Mouse (Mus musculus) thymus, postnatal 14 days (tissue): ENCODE data around the gene Cep85l.

Source experiments
- DNase-seq: peaks from one replicate; pipeline ENCODE4 v3.0.0; 2021

Gene Cep85l

DNA sequence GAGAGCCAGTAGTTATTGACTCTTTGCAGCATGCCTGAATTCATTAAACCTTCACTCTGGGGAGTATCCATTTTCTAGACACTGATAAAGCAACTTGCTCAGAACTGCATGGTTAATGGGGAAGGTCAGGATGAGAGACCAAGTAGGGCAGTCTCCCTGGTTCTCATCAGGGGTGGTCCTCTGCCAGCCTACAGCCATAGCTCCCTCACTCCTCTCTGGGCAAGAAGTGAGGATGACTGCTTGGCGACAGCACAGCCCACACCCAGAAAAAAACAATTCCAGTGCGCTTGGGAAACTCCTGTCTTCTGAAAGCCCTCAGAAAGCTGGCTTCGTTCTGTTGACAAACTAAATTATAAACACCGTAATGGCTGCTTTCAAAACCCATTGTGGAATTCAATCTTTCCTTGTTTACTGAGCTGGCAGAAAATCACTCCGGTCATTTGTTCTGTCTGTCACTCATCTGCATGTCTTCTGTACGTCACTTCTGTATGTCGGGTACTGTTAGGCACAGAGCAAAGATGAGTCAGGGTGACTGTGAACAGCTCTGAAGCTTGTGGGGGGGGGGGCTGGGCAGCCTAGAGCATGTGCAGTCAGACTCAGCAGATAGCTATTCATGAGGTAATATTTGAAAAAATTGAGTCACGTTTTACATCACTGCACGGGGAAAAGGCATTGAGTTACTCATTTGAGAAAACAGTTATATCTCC lies 15.3 kb upstream of the Cep85l start:
- no peak for DNase-seq

DNA sequence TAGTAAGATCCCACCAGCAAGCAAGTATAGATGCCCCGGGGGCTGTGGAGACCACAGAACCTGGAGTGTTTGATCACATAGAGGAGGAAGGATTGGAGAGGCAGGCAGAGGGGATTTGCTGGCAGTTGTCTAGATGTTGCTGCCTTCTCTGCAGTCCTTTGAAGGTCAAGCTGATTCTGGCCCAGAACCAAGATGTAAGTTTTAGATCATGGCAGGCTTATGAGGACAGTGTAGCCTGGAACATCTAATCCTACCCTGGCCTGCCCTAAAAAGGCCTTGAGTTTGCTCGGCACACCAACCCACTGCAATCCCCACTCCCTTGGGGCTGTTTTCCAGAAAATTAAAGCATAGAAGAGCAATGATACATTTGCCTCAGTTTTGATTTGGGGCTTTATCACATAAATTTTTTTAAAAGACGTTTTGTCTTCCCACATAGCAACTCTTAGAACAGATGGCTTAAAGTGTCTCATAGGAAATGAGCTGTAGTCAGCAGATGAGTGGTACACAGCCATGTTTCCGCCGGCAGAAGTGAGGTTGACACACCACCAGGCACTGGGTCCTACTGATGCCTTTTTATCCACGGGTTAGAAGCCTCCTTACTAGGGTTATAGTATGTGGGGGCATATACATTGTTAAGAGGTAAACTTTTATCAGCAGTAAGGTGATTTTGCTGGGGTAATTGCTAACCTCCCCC lies 8.6 kb upstream of the Cep85l start:
- no peak for DNase-seq

DNA sequence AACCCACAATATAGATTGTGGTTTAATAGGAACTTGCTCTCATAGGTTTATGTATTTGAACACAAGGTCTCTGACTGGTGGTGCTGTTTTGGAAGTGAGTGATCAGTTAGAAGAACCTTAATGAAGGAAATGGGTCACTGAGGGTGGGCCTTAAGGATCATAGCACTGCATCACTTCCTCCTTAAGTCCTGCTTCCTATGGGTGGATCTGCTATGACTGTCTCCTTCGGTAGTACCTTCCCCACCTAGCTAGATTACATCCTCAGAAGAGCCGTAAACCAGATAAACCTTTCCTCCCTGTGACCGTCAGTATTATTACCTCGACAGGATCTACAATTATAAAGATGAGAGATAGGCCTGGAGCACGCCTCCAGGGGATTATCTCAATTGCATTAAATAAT lies 5.7 kb upstream of the Cep85l start:
- no peak for DNase-seq

DNA sequence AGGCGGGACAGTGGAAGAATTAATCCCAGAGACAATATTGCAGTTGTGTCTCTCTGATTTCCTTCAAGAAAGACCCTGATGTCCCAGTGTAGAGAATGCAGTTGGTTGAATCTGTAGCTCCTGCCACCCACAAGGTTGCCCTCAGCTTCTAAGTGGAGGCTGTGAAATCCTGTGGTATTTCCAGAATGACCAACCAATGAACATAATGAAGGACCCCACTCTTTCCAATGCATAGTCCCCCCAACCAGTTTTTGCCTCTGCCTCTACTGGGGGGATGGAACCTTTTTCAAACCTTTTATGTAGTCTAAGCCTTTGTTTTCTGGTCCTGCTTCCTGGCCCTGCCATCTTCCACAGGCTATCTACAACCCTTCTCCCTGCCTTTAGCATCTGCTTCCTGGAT lies 5.1 kb upstream of the Cep85l start:
- no peak for DNase-seq

DNA sequence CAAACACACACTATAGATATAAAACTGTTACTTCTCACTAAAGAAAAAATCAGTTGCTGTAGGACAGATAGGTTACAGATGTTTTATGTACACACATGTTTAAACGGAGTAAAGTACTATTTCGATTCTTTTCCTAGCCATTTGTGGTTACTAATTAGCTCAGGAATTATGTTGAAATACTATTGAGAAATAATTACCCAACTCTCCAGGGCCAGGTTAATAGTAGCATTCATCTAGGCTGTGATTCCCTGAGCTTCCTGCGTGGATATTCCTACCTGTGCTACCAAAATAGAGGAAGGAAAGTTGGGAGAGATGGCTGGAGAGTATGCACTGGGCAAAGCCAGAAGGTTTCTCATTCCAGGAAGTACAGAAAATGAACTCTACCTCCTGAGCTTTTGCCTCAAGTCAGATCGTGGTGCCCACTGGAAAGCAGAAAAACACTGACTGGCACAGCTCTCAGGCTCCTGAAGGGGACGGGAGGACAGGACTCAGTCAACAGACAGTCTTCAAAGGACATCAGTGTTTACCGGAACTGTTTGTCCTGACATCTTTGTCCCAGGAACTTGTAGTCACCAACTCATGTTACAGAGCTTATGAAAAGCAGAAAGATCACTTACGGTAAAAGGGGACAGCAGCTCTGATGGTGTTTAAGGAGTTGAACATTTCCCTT lies 3.1 kb upstream of the Cep85l start:
- DNase-seq: no peak

DNA sequence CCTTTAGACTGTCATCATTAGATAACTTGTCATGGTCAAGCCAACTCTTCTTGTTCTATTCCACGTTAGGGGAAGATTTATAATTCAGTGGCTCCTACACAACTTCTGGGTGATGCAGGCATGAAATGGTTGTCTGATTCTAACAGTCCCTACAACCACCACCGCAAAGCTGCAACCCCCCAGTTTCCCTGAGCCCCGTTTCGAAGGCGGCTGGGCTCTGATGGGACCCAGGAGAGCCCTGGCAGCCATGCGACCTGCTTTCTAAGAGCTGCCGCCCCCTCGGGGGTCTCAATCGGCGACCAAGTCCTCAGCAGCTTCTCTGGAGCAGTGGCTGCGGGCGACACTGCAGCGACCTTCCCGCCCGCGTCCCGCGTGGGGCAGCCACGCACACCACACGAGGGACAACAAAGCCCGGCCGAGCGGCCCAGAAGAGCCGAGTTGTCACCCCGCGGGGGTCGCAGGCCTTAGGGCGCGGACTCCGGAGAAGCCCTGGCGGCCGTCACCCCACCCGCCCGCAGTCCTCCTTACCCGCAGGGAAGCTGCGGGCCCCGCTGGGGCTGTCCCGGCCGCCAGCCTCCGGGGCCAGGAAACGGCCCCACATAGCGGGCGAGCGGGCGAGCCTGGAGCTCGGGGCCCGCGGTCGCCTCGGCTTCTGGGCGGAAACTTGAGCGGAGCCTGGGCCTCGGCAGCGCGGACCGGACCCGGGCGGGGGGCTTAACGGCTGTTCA lies 602 bp downstream of the Cep85l start:
- DNase-seq: no peak

DNA sequence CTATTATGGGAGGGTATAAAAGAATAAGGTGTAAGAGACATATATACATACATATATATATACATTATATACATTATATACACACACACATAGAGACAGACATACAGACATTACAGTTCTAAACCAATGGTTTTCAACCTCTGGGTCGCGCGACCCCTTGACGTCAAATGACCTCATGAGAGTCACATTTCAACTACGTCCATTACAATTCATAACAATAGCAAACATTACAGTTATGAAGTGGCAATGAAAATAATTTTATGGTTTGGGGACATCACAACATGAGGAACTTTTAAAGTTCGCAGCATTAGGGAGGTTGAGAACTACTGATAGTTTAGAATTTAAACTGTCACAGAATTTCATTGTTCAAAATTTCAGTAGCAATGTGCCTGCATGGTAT lies 1.5 kb downstream of the Cep85l start:
- DNase-seq: no peak

DNA sequence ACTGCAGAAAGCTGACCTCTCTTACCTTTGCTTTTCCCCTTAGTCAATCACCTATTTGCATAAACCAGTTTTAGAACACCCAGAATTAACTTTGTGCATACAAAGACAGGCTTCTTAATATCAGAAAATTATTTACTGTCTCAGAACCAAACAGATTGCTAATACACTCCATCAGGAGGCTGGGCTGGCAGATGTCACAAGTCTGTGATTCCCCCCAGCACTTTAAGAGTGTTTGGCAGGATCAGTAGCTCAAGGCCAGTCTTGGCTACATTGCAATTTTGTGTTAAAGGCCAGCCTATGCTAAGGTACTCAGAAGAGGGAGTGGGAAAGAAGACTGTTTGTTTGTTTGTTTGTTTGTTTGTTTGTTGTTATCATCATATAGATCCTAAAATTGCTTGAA lies 2.7 kb downstream of the Cep85l start:
- DNase-seq: no peak

DNA sequence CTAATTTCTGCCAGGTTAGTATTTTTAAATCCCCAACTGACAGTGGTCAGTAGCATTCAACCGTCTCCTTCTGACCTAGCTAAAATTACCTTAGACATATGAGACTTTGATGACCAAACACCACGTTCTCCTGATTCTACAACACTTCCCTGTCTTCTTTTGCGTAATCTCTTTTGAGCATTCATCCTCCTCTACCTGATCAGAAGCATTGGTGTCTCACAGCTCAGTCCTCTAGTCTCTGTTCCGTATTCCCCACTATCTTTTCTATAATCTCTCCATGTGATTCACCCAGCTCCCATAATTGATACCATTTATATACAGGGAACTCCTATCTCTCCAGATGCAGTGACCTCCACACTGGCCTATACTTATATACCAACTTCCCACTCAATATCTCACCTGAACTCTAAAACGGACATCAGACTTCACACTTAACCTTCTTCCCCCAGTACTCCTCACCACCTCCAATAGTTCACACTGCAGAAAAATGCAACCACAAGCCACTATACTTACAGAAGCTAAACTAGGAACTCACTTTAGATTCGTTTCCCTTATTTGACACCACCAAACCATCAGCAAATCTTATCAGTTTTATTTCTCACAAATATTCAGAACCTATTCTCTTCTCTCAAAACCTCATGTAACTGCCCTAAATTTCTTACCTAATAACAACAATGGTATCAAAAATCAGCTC lies 5.7 kb downstream of the Cep85l start:
- no peak for DNase-seq

DNA sequence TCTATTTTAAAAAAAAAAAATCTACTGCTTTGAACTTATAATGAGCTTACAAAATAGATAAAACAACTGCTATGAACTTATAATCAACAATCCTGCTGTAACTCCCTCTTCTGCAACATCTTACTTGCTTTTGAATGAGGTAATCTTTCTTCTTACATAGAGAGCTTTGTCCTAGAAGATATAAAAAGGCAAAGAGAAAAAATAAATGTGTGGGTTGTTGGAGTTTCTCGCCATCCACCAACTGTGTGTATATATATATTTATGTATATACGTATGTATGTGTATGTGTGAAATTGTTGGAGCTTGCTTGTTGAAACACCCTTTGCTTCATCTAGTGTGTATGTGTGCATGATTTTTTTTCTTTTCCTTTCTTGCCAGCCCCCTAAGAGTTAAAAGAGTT lies 12.5 kb downstream of the Cep85l start:
- DNase-seq: no peak

DNA sequence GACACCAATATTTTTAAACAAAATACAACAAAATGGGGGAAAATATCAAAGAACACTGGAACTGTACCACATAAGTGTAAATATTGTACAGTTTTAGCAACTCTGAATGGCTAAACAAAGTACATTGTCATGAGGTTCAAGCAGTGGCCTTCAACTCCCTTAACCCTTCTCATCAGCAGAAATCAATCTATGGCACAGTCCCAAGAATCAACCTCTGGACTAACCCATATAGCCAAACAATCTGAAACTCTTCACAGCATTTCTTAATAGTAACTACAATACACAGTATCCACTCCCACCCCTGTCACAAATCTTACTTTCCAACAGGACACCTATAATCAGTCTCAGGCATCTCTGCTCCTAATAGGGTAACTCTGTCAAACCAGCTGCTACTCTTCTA lies 15.4 kb downstream of the Cep85l start:
- no peak for DNase-seq

DNA sequence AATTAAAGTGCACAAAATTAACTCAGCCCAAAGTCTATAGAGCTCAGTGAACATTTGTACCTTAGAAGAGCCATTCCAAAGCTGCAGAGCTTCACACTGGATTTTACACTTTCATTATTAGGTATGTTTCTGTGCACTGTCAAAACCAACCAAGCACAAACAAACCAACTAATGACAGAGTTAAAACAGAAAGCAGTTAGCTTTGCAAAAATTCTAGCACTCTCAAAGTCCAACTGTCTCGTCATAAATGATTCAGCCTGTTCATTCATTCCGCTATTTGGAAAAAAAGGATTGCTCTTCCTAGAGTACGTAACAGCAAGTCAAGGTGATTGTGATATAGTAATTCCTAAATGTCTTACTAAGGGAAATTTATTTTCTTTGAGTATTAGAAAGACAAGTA lies 20.7 kb downstream of the Cep85l start:
- no peak for DNase-seq

DNA sequence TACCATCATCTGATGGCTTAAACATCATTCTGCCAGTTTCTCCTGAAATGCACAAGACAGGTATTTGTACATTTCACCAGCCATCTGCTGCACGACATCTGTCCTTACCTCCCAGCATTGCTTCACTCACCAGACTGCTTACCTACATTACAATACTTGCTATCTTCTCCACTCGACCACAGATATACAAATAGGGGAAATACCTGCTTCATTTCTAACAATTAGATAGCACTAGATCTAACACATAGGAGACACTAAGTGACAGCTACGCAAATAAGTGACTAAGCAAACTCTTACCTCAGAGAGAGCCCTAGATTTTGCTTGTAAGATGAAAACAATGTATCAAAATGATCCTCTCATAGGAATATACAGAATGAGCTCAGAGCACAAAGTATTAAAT lies 26.1 kb downstream of the Cep85l start:
- no peak for DNase-seq

DNA sequence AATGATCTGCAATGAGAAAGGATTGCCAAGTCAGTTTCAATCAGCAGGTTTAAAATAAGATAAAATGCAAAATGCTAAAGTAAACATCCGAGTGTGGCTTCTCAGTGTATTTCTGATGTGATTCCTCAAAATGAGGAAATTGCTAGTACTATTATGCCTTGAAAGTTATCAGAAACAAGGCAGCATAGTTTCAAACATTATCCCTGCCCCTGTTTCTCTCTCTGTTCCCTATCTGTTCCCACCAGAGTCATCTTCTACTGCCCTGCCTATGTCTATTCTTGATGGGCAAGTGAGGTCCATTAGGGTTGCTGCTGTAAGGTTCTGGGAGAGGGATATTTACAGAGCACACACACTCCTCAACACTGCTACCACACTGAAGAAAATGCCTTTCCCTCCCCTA lies 30.5 kb downstream of the Cep85l start:
- no peak for DNase-seq

DNA sequence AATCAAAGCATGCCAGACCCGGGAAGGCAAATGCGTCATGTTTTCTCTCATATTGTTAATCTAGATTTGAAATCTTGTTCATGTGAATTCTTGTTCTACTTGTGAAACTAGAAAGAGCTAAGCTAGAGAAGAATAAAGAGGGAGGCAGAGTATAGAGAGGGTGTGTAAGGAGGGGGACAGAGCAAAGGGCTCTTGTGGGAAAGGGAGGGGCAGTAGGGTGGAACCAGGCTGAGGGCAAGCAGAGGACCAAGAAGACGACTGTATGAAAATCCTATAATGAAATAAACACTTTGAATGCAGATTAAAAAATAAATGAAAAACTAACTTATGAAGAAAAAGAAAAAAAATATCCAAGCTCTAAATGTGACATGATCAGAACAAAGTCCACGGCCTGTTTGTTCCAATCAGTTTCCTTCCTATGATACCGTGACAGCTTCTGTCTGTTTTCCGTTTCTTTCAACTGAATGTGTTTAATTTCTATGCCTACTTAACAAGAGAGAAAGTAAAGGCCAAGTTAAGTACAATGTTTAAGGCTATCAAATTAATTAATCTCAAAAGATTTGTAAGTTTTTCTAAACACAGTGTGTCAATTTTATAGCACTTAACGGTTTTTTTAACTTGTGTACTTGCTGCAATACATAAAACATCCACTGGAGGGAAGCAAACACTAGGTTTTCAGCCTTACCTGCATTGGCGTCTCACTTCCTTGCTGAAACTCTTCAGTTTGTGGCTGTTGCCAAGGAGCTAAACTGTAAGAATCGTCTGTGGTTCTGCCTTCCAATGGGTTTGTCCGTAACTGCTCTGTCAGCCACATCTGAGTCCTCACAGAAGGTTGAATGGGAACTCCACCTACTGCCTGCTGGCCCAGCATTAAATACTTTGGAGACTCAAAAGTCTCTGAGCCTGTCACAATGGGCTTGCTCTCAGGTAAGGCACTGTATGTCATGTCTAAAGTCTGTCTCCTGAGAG lies 31.7 kb downstream of the Cep85l start:
- peak; percentile 64 for DNase-seq

DNA sequence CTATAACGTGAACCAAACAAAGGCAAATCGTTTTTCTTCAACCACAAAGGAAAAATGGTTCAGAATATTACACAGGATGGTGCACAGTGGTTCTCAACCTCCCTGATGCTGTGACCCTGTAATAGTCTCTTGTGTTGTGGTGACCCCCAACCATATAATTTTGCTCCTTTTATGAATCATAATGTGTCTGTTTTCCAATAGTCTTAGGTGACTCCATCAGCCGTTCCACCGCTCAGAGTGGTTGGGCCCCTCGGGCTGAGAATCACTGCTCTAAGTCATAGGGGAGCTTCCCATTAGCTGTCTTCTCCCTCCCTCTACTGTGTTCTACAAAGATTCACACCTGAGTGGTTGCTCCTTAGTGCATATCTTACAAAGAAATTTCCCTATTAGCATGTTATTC lies 32.8 kb downstream of the Cep85l start:
- DNase-seq: no peak

DNA sequence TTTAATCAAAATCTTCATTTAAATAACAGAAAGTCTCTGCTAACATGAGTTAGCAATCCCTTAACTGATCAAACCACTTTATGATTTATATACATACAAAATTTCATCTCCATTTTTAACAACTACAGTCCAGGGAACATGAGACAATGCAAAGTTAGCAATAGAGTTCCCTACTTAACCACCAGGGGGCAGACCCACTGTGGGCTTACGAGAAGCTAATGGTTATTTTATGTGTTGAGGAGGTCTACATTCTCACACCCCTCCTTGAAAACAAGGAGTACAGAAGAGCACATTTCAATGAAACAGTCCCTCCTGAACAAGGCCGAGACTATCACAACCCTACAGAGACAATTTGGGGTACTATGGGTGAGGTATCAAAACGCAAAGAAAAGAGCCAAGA lies 33.2 kb downstream of the Cep85l start:
- peak; percentile 62 for DNase-seq

DNA sequence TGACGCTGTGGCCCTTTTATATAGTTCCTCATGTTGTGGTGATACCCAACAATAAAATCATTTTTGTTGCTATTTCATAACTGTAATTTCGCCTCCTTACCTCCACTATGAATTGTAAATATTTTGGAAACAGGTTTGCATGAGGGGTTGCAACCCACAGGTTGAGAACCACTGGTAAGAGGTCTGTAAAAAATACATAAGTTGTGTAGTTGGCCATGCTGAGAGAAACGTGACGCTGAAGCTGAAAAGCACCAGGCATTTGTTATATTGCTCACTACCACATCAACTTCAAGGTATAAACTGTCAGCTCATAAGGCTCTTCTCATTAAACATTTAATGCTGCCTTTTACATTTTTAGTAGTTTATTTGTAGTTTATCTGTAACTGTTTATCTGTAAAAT lies 34.2 kb downstream of the Cep85l start:
- no peak for DNase-seq

DNA sequence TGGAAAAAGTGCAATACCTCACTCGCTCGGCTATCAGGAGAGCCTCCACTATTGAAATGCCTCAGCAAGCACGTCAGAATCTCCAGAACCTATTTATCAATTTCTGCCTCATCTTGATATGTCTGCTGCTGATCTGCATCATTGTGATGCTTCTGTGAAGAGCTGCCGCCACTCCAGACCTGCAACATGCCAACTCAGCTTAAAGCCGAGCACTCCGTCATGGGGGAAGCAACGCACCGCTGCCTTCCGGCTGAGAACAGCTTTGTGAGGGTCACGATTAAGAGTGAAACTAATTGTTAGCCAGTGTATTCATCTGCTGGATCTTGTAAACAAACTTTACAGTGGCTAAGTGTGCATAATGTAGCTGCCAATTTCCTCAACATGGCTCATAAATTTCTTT lies 35.9 kb downstream of the Cep85l start:
- DNase-seq: no peak

DNA sequence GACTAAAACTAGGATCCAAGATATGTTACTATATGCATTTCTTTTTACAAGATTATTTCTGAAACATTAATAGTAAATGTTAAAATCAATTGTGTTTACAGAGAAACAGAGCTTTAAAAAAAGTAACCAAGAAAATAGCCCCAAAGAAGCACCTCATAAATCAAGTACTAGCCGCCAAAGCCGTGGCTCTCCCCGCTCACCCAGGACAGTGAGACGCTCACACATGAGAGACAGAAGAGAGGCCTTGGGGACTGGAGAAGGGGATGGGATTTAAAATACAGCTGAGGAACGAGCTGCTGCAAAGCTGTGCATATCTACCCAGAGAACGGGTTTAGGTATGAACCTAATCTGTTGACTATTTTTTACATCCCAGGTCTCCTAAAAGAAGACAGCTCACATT lies 36.4 kb downstream of the Cep85l start:
- no peak for DNase-seq

DNA sequence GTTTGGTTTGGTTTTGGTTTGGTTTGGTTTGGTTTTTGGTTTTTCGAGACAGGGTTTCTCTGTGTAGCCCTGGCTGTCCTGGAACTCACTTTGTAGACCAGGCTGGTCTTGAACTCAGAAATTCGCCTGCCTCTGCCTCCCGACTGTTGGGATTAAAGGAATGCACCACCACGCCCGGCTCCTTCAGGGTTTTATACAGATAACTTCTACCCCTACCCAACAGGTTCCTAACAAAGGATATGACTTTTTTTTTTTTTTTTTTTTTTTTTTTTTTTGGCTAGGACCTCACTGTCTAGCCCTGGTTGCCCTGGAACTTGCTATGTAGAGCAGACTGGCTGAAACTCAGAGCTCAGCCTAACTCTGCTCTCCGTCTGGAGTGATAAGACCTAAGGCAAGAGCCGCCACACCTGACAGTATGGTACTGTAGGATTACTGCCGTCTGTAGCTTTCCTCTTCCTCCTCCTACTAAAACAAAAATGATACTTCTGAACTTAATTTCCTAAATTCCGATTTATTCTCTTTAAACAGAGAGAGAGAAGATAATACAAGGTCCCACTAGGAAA lies 37.5 kb downstream of the Cep85l start:
- DNase-seq: no peak
